Mouse (Mus musculus): ENCODE results near the gene Diaph3.

Diaph3 gene

DNA sequence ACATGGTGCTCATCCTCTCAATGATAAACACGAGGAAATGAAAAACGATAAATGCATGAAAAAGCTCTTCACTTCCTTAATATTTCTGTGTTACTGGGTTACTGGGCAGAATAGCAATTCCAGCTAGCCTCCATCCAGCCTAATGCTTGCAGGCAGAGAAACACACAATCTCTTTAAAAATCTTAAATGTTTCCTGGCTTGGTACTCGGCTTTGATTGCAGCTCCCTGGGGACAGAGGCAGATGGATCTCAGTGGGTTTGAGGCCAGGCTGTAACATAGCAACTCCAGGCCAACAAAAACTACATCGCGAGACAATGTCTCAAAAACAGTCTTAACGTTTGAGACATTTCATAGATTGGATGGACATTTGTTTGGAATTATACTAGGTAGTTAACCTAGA, 57.1 kb downstream of the Diaph3 start:
- DNase-seq, result peak; percentile 44 to 51

DNA sequence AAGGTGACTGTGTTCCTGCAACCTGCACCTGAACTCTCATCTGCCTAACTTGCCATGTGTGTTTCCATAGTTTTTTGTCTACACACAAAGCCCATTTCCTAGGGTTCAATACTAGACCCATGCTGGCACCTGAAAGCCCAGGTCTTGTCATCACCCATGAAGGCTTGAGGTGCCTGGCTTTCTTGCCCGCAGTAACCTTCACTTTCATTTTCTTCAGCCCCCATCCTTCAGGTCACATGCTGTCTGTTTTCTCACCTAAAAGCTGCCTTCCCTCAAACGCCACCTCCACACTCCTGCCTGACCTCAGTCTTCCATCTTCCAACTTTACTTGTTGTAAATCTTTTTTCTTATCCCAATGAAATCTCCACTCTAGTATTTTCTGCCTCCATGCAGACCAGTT, 61.3 kb downstream of the Diaph3 start:
- DNase-seq, result no peak

DNA sequence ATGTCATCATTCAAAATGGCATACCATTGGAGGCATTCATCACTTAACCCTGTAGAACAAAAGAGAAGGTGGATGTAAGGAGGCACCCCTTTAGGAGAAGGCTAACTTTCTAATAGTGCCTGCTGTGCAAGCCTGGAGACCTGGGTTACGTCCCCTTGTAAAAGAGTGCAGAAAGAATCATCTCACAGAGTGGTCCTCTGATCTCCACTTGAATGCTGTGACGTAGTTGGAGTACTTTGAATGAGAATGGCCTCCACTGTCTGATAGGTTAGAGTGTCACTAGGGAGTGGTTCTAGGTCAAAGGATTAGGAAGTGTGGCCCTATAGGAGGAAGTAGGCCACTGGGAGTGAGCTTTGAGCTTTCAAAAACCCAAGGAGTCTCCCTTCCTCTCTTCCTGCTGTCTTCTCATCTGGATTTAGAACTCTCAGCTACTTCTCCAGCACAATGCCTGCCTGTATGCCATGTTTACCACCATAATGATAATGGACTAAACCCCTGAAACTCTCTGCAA, 66.0 kb downstream of the Diaph3 start:
- DNase-seq, result no peak

DNA sequence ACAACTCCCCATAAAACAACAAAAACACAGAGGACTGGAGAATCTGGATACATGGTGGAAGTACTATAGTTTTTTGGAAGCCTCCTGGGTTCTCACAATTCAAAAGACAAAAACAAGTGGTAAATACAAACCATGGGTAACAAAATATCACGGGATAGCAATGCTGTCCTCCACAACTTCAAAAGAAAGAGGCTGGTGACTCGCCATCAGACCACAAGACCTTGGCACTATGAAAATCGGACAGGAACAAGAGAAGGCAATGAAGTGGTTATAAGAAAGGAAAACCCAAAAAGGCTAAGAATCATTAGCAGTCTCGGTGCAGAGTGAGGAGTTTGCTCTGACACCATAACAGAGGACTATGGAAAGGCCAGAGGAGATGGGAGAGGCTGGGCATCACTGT, 76.8 kb downstream of the Diaph3 start:
- no peak for DNase-seq

DNA sequence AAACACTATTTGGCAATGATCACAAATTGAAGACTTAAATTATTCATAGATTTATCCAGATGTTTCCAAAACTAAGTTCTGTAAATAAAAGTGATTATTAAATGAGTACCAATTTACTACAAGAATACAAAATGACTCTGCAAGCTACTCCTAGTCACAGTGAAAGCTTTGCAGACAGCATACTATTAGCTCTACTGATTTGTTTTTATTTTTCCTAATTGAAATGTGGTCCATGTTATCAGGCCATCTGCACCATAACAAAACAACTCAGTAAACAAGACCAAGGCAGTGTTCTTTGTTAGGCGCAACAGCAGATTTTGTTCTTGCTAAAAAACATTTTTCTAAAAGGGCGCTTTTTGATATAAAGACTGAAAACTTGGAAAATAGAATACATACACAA, 84.9 kb downstream of the Diaph3 start:
- DNase-seq, result no peak

DNA sequence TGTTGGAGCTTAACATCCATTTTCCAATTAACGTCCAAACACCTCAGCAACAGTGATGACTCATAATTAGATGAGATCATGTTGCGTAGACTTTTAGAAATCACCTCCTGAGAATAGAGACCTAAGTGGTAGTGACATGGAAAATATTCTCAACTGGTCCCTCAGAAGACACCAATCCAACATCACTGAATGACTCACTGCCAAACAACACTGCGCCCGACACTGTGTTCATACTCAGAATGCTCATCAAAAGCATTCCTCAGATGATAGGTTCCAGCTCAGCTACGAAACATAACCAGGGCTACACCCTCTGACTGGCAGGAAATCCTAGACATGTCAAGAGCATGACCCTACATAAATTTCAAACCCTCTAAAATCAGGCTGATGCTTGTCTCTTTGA, 89.8 kb downstream of the Diaph3 start:
- no peak for DNase-seq

DNA sequence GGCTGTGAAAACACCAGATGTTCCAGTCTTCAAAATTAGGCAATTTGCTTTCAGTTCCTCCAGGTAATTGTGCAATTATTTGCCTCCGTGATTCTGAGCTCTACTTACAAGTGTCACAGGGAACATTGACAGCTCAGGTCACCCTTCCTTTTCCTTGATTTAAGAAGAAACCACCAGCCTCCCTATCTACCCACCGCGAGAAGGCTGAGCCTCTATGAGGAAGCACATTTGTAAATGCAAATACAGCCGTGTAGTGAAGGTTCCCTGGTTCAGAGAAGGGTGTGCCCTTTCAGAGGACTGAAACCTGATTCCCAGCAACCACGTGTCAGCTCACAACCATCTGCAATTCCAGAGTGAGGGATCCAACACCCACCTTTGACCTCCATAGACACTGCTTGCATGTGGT, 96.6 kb downstream of the Diaph3 start:
- DNase-seq, result no peak

DNA sequence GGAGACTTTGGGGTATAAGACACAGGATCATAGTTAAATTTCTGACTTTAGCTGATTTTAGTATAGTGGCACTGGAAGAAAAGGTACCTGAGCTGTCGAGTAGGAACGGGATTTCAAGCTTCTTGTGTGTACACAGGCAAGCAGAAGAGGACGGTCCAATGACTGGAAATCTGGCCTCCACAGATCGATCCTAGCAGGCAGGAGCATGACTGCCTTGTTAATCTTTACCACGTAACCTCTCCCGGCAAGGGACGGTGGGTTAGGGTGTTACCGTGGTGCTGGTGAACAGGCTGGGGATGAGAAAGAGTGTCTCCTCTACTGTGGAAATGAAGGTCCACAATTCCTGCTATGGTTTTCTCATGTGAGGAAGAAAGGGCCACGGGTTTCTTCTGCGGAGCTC, 120.8 kb downstream of the Diaph3 start:
- no peak for DNase-seq

DNA sequence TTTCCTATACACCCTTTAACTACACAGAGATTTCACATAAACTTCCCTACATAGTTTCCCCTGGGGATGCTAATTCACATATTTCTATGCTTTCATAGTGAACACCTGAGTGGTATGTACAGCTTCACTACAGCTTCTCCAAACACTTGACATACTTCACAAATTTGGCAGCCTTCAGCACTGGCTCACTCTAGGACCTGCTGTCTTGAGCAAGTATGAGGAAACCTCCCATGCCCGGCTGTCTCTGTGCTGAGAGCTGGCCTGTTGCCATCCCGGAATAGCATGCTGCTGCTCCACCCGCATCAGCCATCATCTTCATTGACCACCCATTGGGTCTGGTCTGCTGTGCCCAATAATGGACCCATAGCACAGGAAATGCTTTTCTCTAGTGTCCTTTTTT, 121.3 kb downstream of the Diaph3 start:
- peak; percentile 68 to 82 for DNase-seq

DNA sequence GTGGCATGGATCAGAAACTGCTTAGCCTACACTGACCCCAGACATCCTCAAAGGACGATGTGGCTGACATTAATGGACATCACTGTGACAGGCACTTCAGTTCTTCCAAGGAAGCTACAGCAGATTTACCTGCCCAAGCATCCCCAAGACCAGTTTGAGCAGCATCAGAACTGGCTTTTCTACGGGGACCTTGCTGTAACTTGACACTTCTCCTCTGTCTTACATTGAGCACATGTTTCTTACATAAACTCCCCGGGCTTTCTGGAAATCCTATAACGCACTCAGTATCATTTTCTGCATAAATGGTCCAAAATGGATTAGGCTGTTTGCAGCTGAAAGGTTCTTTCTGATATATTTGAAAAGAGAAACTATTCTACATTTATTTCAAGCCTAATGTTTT, 143.7 kb downstream of the Diaph3 start:
- no peak for DNase-seq

DNA sequence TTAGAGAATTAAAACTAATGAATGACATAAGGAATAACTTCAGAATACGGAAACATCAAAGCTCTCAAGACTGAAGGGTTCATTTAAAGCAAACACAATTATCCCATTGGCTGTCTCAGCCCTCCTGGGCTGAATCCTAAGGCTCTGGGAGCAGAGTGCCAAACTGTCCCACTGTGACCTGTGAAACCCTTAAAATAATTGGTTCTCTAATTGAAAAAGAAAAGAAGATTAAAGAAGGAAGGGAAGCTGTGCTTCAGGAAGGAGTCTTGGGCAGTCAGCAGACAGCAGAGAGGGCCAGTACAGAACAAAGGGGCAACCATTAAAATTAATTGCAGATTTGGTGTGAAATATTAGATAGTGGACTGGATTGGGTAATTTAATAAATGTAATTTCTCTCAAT, 189.9 kb downstream of the Diaph3 start:
- DNase-seq, result no peak

DNA sequence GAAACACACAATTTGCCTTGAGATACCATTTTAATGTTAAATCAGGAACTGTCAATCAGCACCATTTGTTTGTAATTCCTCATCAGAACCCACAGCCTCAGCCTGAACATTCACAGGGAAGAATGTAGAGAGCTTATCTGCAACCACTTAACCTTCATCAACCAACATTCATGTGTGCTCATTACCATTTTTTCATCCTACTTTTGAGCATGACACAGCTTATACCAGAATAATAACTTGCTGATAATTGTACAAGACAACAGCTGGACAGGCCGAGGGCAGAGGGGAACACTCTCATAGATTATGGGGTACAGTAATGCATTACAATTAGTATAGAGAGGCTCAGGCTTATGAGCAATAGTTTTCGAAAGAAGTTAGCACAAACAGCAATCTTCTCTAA, 203.1 kb downstream of the Diaph3 start:
- DNase-seq, result no peak

DNA sequence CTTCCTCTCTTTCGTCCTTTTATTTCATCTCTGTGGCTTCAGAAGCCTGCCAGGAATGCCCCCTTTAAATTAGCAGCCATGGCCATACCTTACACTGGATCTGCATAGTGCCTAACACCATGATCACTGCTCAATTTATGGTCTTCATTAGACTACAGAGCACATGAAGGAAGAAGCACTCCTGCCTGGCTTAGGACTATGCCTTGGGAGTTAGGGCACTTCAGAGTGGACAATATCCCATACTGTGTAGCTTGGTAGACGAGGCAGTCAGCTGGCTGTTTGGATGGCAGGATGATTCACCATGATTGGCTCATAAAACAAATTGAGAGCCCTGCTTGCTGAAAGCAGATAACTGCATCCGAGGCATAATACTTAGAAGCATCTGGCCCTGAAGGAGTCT, 204.6 kb downstream of the Diaph3 start:
- no peak for DNase-seq

DNA sequence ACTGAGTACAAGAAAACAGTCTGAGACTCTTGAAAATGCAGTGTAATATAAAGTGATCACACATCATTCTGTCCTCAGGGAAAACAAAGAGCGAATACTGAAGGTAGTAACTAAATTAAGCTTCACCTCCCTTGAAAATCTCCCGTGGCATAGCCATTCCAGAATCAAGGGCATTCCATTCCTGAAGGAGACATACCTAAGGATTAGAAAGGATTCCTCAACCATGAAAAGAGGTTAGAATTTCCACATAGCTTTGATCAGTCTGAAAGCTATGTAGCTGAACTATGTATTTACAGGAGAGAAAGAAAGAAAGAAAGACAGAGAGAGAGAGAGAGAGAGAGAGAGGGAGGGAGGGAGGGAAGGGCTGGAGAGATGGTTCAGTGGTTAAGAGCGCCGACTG, 210.3 kb downstream of the Diaph3 start:
- no peak for DNase-seq

DNA sequence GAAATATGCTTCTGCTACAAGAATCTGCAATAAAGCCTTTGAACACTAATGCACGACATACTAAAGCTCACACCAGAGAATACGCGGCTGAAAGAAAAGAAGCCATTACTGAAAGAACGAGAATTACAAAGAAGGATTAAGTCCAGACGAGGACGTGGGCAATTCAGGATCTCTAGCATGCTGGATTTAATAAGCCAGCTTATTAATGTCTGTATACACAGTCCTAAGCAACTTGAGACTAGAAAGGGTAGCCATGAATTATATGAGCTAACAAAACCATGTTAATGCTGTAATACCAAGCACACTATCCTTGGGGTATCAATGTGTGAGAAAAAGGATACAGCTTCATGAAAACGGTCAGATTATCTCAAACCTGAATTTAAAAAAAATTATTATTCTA, 214.2 kb downstream of the Diaph3 start:
- no peak for DNase-seq

DNA sequence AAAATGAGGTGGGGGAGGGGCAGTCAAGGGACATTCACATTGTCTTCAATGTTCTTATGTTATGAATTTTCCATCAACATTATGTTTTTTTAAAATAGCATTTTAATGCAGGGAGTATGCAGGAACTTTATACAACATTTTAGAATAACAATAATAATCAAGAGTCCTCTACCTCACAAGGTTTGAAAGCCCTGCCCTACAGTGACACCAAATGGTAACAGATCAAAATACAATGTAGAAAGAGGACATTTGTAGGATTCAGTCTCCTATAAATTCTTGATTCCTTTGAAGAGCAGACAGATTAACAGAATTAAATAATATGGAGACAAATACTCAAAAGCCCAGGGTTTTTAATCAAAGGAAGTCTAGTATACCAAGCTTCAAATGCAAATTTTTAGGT, 242.1 kb downstream of the Diaph3 start:
- no peak for DNase-seq

DNA sequence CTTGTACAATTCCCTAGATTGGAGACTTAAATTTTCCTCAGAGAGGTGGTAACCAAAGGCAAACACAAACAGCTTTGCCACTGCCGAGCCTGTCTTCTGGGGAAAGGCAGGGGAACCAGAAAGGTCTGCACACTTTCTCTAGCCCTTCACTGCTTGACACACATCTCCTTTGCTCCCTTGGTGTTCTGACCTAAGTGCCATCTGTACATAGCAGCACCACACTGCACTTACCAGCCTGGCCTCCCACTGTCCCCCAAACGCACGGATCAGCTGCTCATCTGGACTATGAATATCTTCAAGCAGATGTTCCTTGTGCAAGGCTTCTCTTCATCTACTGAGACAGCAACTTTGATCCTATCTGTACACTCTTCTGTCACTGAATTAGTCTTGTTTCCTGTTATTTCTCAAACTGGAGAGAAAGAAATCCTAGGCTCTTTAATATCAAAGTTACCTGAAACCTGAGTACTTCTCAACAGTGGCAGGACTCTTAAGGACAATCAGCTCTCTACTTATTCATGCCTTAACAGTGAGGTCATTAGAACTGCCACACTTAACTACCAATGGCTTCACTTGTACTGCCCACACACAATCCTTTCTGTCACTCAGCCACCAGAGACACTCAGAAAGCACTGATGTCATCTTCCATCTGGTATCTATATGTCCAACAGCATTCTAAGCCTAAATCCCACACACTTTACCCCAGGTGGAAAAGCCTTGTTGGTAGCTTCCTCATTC, 251.8 kb downstream of the Diaph3 start:
- no peak for DNase-seq

DNA sequence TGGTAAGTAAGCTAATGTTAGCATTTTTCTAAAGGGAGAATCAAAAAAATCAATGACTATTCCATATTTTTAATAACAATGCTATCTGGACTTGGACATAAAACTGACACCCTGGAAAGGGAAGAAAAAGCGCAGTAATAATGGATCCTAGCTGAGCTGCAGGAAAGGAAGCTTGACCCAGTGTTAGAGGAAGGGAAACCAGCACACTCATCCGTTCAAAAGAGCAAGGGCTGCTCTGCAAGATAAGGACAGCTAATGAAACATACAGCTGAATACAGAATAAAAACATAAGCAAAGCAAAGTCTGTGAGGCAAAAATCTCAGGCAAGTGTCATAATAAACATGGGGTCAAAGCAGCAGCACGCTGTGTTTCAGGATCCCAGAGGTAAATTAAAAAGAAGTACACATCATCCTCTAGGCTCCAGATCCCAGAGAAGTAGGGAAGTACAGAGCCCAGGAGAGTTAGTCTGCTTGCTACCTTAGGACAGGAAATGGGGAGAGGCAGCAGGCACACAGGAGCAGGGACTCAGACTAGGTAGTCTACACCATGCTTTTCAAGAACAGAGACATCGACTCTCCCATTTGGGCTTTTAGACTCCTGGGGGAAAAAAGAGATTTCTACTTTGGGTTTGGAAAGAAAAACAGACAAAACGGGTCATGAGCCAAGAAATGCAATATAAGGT, 255.5 kb downstream of the Diaph3 start:
- DNase-seq, result no peak

DNA sequence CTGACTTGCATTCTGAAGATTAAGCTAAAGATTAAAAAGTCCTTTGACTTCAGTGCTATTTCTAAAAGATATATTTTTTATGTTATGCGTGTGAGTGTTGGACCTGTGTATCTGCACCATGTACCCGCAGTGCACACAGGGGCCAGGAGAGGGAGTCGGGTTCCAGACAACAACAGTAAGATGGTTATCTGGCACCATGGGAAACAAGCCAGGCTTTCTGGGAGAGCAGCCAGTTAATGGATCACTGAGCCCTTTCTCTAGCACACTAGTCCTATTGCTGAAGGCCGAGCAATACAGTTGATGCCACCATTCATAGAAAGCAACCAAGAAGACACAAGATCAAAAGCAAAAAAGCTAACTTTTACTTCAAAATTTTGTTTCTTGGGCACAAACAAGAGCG, 271.5 kb downstream of the Diaph3 start:
- DNase-seq, result peak; percentile 22 to 57

DNA sequence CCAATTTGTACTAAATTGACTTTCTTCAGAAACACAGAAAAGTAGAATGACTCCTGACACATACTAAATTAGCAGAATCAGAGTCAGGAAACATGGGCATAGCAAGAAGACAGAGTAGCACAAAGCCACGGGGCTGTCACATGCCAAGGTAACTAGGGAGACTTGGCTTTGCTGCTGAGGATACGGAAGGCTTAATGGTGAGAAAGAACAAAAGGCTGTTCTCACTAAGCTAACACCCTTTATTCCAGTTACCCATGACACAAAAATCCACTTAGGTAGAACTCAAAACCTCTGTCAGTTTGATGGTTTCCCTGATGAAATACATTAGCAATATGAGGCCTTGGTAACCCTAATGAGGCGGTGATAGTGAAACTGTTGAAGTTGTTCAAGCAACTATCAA, 273.9 kb downstream of the Diaph3 start:
- no peak for DNase-seq

DNA sequence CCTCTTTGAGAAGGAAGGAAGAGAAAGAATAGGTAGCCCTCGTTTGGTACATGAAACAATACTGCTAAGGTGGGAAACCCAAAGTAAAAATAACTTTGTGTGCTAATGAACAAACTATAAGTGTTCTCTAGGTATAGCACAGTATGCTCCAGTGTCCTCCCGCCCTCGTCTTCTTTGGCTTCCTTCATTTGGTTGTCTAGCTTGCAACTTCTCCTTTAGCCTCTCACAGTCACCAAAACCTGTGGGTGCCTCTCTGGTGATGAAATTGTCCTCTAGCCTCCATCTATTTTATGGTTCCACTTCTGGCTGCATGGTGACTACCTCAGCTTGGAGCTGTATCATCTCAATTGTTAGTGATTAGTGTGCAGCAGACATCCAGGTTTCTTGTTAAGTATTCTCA, 277.0 kb downstream of the Diaph3 start:
- no peak for DNase-seq

DNA sequence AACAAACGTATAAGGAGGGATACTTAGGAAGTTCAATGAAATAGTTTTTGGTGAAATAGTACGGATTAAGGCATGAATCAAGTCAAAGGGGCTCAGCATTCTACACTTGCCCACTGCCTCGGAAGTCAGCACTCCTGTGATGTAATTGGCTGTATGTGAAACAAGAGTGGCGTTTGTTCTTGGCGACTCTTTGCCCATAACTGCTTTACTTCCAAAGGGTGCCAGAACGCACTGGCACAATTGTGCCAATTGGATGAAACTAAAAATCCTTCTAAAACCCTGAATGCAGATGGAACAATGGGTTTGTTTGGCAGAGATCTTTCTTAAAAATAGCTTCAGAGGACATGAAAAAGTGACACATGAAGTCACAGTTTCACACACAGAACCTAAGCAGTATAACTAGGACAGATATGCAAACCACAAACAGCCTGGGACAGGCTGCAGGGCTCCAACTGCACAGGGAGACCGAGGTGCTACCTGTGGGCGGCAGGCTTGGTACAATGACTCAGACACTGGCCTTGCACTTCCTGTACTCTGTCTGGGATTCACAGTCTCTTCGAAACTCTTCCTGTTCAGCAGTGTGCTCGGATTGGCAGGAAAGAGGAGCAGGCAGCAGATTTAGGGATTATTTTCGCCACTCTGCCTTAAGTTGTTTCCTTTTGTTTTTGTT, 279.6 kb downstream of the Diaph3 start:
- DNase-seq, result no peak

DNA sequence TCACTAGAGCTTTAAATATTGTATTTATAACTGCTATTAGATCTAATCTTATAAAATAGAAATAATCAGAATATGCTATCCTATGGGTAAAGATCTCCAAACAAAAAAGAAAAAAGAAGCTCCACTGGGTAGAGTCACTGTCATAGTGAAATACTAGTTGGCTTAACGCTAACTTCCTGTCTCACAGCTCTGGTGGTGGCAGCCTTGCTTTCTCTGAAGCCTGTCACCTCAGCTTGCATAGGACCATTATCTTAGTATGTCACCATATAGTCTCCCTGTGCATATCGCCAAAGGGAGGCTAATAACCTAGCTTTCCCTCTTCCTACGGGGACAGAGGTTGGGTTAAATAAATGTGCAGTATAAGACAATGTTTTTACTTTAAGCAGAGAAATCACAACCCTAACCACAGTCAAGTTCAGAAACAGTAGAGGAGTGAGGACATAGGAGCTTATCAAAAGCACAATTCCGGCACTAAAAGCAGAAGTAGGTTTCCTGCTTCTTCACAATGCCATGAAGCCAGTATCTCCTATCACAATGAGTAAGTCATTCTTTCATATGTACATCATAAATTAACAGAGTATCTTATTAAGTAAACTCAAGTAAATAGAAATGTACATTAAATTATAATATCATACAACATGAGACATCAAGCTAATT, 293.8 kb downstream of the Diaph3 start:
- DNase-seq, result no peak

DNA sequence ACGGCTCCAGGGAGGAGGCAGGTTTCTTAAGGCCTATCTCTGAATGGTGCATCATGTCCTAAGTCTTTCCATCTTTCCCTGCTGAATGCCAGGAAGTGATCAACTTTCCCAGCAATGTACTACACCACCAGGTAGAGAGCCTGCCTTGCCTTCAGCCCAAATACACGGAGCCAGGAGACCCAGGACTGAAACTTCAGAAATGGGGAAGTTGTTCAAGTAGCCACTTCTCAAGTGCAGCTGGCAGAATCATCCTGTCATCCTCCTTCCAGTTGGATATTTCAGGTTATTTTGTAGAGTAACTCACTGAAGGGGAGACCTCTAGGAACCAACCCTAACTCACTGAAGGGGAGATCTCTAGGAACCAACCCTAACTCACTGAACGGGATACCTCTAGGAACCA, 297.0 kb downstream of the Diaph3 start:
- no peak for DNase-seq

Data from cerebellum, postnatal 25 days (tissue).